Mouse (Mus musculus) CH12.LX (cell line): ENCODE measurements at regions not wholly inside any gene's neighbourhood (a gene's known extent, or its start where the extent isn't known, plus 50 kb on each side); places are given as distances from the start of the nearest gene placed in this dataset.

Source experiments
- DNase-seq: peaks from one replicate; pipeline ENCODE4 v3.0.0-alpha.2; 2013; ENCODE audit errors: extremely low read depth
- H3K27ac ChIP-seq: 2 replicates; pipeline ENCODE4 v1.5.1; 2012; ENCODE audit warnings: low read depth, mild to moderate bottlenecking, control low read depth, moderate library complexity; ENCODE audit not compliant: insufficient read depth
- H3K27me3 ChIP-seq: replicated peaks from 2 replicates; pipeline ENCODE3; 2012; ENCODE audit warnings: inconsistent platforms
- H3K36me3 ChIP-seq, 2 experiments: replicated peaks in 1 of 2; 2 replicates each; pipeline versions ENCODE3 to v1.6.1; 2012; ENCODE audit warnings: inconsistent platforms in 1 of 2, low read length in 1 of 2, mild to moderate bottlenecking in 1 of 2, mixed read lengths in 1 of 2, moderate library complexity in 1 of 2; ENCODE audit not compliant: control insufficient read depth in 1 of 2, insufficient read depth in 1 of 2
- H3K4me1 ChIP-seq, 2 experiments: 2 replicates each; pipeline ENCODE4 v1.6.1; 2012; ENCODE audit warnings: inconsistent platforms in 1 of 2, moderate library complexity in 1 of 2; ENCODE audit not compliant: insufficient read depth in 2 of 2, control insufficient read depth in 1 of 2
- H3K4me2 ChIP-seq: 2 replicates; pipeline ENCODE4 v1.6.1; 2012; ENCODE audit warnings: low read depth, mild to moderate bottlenecking, control low read depth; ENCODE audit not compliant: poor library complexity, insufficient read depth, severe bottlenecking
- H3K4me3 ChIP-seq, 3 experiments: fragments of 150-350 bp in 1 of 3; sonication (generic) in 1 of 3; replicated peaks in 1 of 3; 2 replicates each; pipeline versions ENCODE3 to v1.5.1; 2011 to 2012; ENCODE audit warnings: low read depth in 2 of 3, low read length in 2 of 3, mild to moderate bottlenecking in 2 of 3, moderate library complexity in 2 of 3, control low read depth in 1 of 3, improper control_type of control experiment in 1 of 3, inconsistent platforms in 1 of 3, mixed read lengths in 1 of 3; ENCODE audit not compliant: poor library complexity in 1 of 3
- H3K79me2 ChIP-seq: replicated peaks from 2 replicates; pipeline ENCODE4 v1.6.1; 2012; ENCODE audit warnings: mild to moderate bottlenecking, moderate library complexity; ENCODE audit not compliant: control insufficient read depth, poor library complexity, insufficient read depth, severe bottlenecking; ENCODE audit errors: extremely low read depth
- H3K9ac ChIP-seq: 2 replicates; pipeline ENCODE4 v1.6.1; 2012; ENCODE audit warnings: low read depth, mild to moderate bottlenecking, control low read depth, moderate library complexity; ENCODE audit not compliant: insufficient read depth
- H3K9me3 ChIP-seq: replicated peaks from 2 replicates; pipeline ENCODE3; 2012; ENCODE audit warnings: low read length, inconsistent platforms, mixed read lengths
- BHLHE40 ChIP-seq: IDR thresholded peaks from 2 replicates; pipeline ENCODE4 v1.6.1; 2011; ENCODE audit warnings: mild to moderate bottlenecking, low read depth, low read length, improper control_type of control experiment
- CHD2 ChIP-seq: IDR thresholded peaks from 2 replicates; pipeline ENCODE4 v1.6.1; 2011; ENCODE audit warnings: low read length, improper control_type of control experiment
- CTCF ChIP-seq, 2 experiments: IDR thresholded peaks in 1 of 2; conservative IDR thresholded peaks in 1 of 2; 2 replicates each; pipeline ENCODE4 v1.5.1; 2011 to 2012; ENCODE audit warnings: low read depth in 2 of 2, low read length in 2 of 2, improper control_type of control experiment in 1 of 2, inconsistent platforms in 1 of 2, mild to moderate bottlenecking in 1 of 2, moderate library complexity in 1 of 2
- EP300 ChIP-seq: IDR thresholded peaks from 2 replicates; pipeline ENCODE4 v1.6.1; 2011; ENCODE audit warnings: low read length, improper control_type of control experiment
- GABPA ChIP-seq: IDR thresholded peaks from 2 replicates; pipeline ENCODE4 v1.6.1; 2012; ENCODE audit warnings: low read depth, low read length, improper control_type of control experiment, inconsistent platforms; ENCODE audit not compliant: insufficient replicate concordance
- HCFC1 ChIP-seq: IDR thresholded peaks from 2 replicates; pipeline ENCODE4 v1.6.1; 2012; ENCODE audit warnings: low read depth, mild to moderate bottlenecking, inconsistent platforms, low read length, improper control_type of control experiment
- IRF4 ChIP-seq: IDR thresholded peaks from 2 replicates; pipeline ENCODE4 v1.6.1; 2014; ENCODE audit warnings: low read depth, mild to moderate bottlenecking, inconsistent platforms, low read length, improper control_type of control experiment
- KAT2A ChIP-seq: IDR thresholded peaks from 2 replicates; pipeline ENCODE4 v1.6.1; 2012; ENCODE audit warnings: low read length, improper control_type of control experiment, inconsistent platforms; ENCODE audit not compliant: insufficient replicate concordance
- MAFK ChIP-seq: IDR thresholded peaks from 2 replicates; pipeline ENCODE4 v1.6.1; 2011; ENCODE audit warnings: low read length, improper control_type of control experiment; ENCODE audit not compliant: insufficient replicate concordance
- MEF2A ChIP-seq: IDR thresholded peaks from 2 replicates; pipeline ENCODE4 v1.6.1; 2014; ENCODE audit warnings: low read depth, mild to moderate bottlenecking, inconsistent platforms, low read length, improper control_type of control experiment, borderline replicate concordance
- MXI1 ChIP-seq: IDR thresholded peaks from 2 replicates; pipeline ENCODE4 v1.6.1; 2011; ENCODE audit warnings: mild to moderate bottlenecking, low read depth, low read length, improper control_type of control experiment
- MYC ChIP-seq: IDR thresholded peaks from 2 replicates; pipeline ENCODE4 v1.6.1; 2011; ENCODE audit warnings: low read depth, mild to moderate bottlenecking, improper control_type of control experiment, low read length
- NELFE ChIP-seq: IDR thresholded peaks from 2 replicates; pipeline ENCODE4 v1.6.1; 2011; ENCODE audit warnings: low read depth, low read length, improper control_type of control experiment
- NRF1 ChIP-seq: IDR thresholded peaks from 2 replicates; pipeline ENCODE4 v1.6.1; 2014; ENCODE audit warnings: low read depth, mild to moderate bottlenecking, inconsistent platforms, low read length, improper control_type of control experiment, moderate library complexity
- PAX5 ChIP-seq: IDR thresholded peaks from 2 replicates; pipeline ENCODE4 v1.6.1; 2012; ENCODE audit warnings: low read length, inconsistent platforms, mixed read lengths
- RAD21 ChIP-seq: IDR thresholded peaks from 2 replicates; pipeline ENCODE4 v1.6.1; 2011; ENCODE audit warnings: low read depth, mild to moderate bottlenecking, low read length, improper control_type of control experiment, moderate library complexity
- SIN3A ChIP-seq: IDR thresholded peaks from 2 replicates; pipeline ENCODE4 v1.6.1; 2012; ENCODE audit warnings: low read length, improper control_type of control experiment, inconsistent platforms
- TBP ChIP-seq: conservative IDR thresholded peaks from 2 replicates; pipeline ENCODE4 v1.6.1; 2011; ENCODE audit warnings: low read depth, low read length, improper control_type of control experiment
- TCF12 ChIP-seq: IDR thresholded peaks from 2 replicates; pipeline ENCODE4 v1.6.1; 2014; ENCODE audit warnings: low read depth, mild to moderate bottlenecking, inconsistent platforms, low read length, improper control_type of control experiment
- UBTF ChIP-seq: IDR thresholded peaks from 2 replicates; pipeline ENCODE4 v1.6.1; 2012; ENCODE audit warnings: low read depth, mild to moderate bottlenecking, inconsistent platforms, low read length, improper control_type of control experiment, moderate library complexity
- USF2 ChIP-seq: conservative IDR thresholded peaks from 2 replicates; pipeline ENCODE4 v1.6.1; 2011; ENCODE audit warnings: low read depth, low read length, improper control_type of control experiment
- ZC3H11A ChIP-seq: IDR thresholded peaks from 2 replicates; pipeline ENCODE4 v1.6.1; 2012; ENCODE audit warnings: low read depth, mild to moderate bottlenecking, inconsistent platforms, low read length, improper control_type of control experiment
- ZKSCAN1 ChIP-seq: IDR thresholded peaks from 2 replicates; pipeline ENCODE4 v1.6.1; 2012; ENCODE audit warnings: low read depth, inconsistent platforms, low read length, improper control_type of control experiment, borderline replicate concordance
- ZMIZ1 ChIP-seq: IDR thresholded peaks from 2 replicates; pipeline ENCODE4 v1.6.1; 2012; ENCODE audit warnings: low read depth, mild to moderate bottlenecking, inconsistent platforms, low read length, improper control_type of control experiment
- dilution Hi-C: fragments of 300-500 bp; cut with MboI; formaldehyde crosslinking; loops from 2 replicates; pipeline ENCODE4 v1.14.3; 2020; ENCODE audit warnings: low sequenced_read_pairs; ENCODE audit not compliant: extremely low pct_unique_long_range_greater_than_20kb, extremely low pct_ligation_motif_present
- in situ Hi-C: fragments of 300-500 bp; cut with MboI; formaldehyde crosslinking; loops from 3 replicates; pipeline ENCODE4 v1.14.3; 2019; ENCODE audit warnings: low sequenced_read_pairs, low pct_ligation_motif_present, low pct_unique_long_range_greater_than_20kb, mixed read lengths

- dilution Hi-C loops (no loop called here), in situ Hi-C loops (no loop called here)
- Histone ChIP-seq H3K4me3 (no peak overlapping the region), H3K27me3 (no peaks in the 10 kb centered on the region), H3K36me3 (no peaks in the 10 kb centered on the region), H3K27ac (no peak overlapping the region), H3K9me3 (no peaks in the 10 kb centered on the region), H3K4me2 (no peak overlapping the region)
- TF ChIP-seq CTCF (conservative IDR thresholded peaks at IDR 0.05 in 1 of 2, IDR thresholded peaks at IDR 0.05 in 1 of 2; ENCODE audit: low read depth in 2 of 2, low read length in 2 of 2) = no peak
- no peak for TF ChIP-seq IRF4
- TF ChIP-seq NRF1 = no peak
- no peak for TF ChIP-seq CHD2
- no peak for TF ChIP-seq UBTF
- no peak for TF ChIP-seq TBP
- TF ChIP-seq EP300 = no peak
- TF ChIP-seq SIN3A = no peak
- no peak for TF ChIP-seq GABPA
- TF ChIP-seq ZC3H11A = no peak
- TF ChIP-seq, all 38 proteins: peak for 0
- H3K9ac ChIP-seq = no peak overlapping the region
- peaks cover 4 to 10% of the 10 kb centered on the region in 2 experiments; a peak in 2 of 4 replicates for H3K4me1 ChIP-seq
- no peak for DNase-seq
- no peaks in the 10 kb centered on the region for H3K79me2 ChIP-seq
These were observed 62.8 kb downstream of the Gm815 start for GRCm38 (mm10) chr19:26948479-26948878.

- Histone ChIP-seq H3K4me2 (no peak overlapping the region), H3K36me3 (no peaks in the 10 kb centered on the region), H3K4me1 (peaks cover 4 to 10% of the 10 kb centered on the region in 2 experiments; a peak in 2 of 4 replicates), H3K9ac (no peak overlapping the region), H3K4me3 (no peak overlapping the region), H3K27me3 (no peaks in the 10 kb centered on the region), H3K27ac (no peak overlapping the region), H3K9me3 (no peaks in the 10 kb centered on the region), H3K79me2 (no peaks in the 10 kb centered on the region)
- dilution Hi-C loops (no loop called here), in situ Hi-C loops (no loop called here)
- TF ChIP-seq MYC (no peak), ZKSCAN1 (no peak), NELFE (no peak)
- no peak for DNase-seq
These were observed 63.5 kb downstream of the Gm815 start for GRCm38 (mm10) chr19:26949153-26949552.

- in situ Hi-C loops = no loop called here
- no peaks in the 10 kb centered on the region for H3K36me3 ChIP-seq
- H3K9ac ChIP-seq = no peak overlapping the region
- no peak overlapping the region for H3K27ac ChIP-seq
- dilution Hi-C loops = no loop called here
- no peaks in the 10 kb centered on the region for H3K4me1 ChIP-seq
- no peaks in the 10 kb centered on the region for H3K9me3 ChIP-seq
- no peak overlapping the region for H3K4me2 ChIP-seq
- H3K79me2 ChIP-seq = no peaks in the 10 kb centered on the region
- no peaks in the 10 kb centered on the region for H3K27me3 ChIP-seq
- H3K4me3 ChIP-seq = no peak overlapping the region
- no peak for DNase-seq
- TF ChIP-seq PAX5 = no peak
- TF ChIP-seq NELFE = no peak
- TF ChIP-seq ZMIZ1 = no peak
- no peak for TF ChIP-seq USF2
- TF ChIP-seq MEF2A = no peak
- no peak for TF ChIP-seq MXI1
- no peak for TF ChIP-seq HCFC1
- no peak for TF ChIP-seq BHLHE40
- no peak for TF ChIP-seq KAT2A
- no peak for TF ChIP-seq UBTF
- TF ChIP-seq MAFK = no peak
- no peak for TF ChIP-seq GABPA
- TF ChIP-seq RAD21 = no peak; the same call in 1 of the 2 replicates
- no peak for TF ChIP-seq TCF12
- TF ChIP-seq ZKSCAN1 = no peak
These were observed 67.7 kb downstream of the Gm815 start for GRCm38 (mm10) chr19:26953348-26953747.
